Mouse (Mus musculus) left cerebral cortex, postnatal 36 days (tissue): Measurements from ENCODE around the gene Nfia. TPM values are rescaled to one million over a fixed set of nuclear protein-coding genes. Genes with fewer than 3 reads are reported as not detected.

ENCODE experiments used
- DNase-seq, 2 experiments: peaks; one replicate each; pipeline ENCODE4 v3.0.0; 2021 to 2022; ENCODE audit warnings: low spot score in 2 of 2, mixed read lengths in 1 of 2
- intact Hi-C: fragments of 180-260 bp; cut with DNase I; formaldehyde crosslinking; loops from one replicate; pipeline ENCODE4 v1.15.1; 2025
- total RNA-seq, 2 experiments: library from RNA; stranded (reverse); gene quantifications; 2 replicates each; pipeline ENCODE4 v1.2.3; 2021

Nfia gene
- total RNA-seq, 2 experiments from 2014 or later = 62.9 to 75.3 TPM

DNA sequence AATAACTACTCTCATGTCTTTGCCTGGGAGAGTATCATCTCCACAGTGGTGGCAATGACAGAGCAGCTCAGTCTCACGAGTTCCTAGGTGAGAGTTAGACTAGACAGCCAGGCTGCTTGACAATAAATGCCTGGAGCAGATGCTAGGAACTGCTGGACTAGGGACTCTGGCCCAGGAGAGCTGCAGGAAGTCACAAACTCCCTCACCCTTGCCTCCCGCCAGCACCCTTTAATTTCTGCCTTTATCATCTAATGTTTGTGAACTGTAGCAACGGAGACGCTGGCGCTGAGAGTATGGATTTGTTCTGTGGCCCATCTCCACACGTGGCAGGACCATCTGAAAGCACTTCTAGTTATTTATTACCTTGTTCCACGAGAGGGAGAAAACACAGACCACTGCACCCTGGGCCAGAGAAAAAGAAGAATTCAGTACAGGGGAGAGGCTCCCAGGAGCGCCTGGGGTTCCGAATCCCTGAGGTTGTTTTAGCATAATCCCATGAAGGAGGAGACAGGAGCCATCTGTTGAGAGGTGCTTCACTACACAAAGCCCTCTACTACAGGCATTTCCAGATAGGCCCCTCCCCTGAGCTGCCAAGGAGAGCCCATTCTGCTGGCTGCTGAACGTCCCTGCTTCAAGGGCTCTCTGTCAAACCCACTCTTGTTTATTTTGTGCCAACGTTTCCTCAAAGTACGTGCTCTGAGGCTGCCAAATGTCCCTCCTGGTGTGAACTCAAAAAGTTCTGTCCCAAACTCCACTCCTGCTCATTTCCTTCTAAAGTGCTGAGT lies 231.0 kb downstream of the Nfia start:
- no peak for DNase-seq

DNA sequence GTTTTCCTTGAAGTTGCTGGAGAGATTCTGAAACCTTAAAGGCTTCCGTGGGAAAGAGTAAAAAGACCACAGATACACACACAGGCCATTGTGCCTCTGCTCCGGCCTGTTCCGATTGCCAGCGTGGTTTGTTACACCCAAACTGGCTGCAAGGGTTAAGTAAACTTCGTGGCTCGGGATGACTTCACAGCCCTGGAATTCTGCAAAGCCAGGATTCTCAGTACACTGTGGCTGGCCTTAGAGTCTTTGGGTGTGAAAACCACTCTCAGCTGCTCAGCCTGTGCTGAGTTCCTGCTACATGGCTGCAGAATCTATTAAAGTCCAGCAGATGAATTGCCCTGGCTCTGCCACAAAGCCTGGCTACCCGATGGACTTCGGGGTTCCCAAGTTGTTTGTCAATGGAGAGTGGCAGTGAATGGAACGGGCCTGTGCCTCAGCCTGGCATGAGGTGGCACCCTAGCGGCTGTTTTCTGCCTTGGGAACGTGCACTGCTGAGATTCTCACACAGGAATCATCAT lies 231.6 kb downstream of the Nfia start:
- DNase-seq = peak; percentile 30 to 42
- intact Hi-C loops = loop anchor here (5.0 kb wide), 1 partner anchor 252 kb away; no protein-coding TSS in a partner anchor

More for the DNA sequence above, 231.0 kb downstream of the Nfia start:
- intact Hi-C loops = loop anchor here (5.0 kb wide), 1 partner anchor 251 kb away; no protein-coding TSS in a partner anchor

GRCm38 (mm10) chr4:98004986-98005385 lies 232.5 kb downstream of the Nfia start:
- no peak for DNase-seq
- intact Hi-C loops = loop anchor here (5.0 kb wide), 1 partner anchor 253 kb away; no protein-coding TSS in a partner anchor

DNA sequence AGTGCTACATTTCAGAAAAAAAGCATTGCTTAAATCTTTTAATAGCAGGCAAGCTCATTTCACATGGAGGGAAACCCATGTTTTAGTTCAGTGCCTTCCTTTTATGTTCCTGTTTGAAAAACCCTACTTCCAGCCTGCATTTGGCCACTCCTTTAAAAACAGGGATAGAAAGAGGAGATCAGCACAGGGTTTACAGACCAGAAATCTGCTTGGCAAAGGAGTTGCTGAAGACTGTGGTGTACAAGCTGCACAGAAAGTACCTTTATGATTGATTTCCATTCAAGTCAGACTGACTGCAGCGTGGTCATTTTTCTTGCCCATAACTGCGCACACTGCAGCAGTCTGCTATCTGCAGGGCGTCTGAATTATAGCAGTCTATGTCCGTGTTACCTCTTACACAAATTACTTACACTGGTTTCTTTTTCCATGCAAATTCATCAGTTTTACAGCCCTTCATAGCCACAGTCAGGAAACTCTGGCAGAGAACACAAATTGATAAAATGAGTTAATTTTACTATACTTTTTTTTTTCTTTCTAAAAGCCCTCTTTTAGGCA lies 236.4 kb downstream of the Nfia start:
- intact Hi-C loops = no loop called here
- no peak for DNase-seq

- intact Hi-C loops = no loop called here
- DNase-seq = no peak
These were observed 237.4 kb downstream of the Nfia start for GRCm38 (mm10) chr4:98009966-98010365.

DNA sequence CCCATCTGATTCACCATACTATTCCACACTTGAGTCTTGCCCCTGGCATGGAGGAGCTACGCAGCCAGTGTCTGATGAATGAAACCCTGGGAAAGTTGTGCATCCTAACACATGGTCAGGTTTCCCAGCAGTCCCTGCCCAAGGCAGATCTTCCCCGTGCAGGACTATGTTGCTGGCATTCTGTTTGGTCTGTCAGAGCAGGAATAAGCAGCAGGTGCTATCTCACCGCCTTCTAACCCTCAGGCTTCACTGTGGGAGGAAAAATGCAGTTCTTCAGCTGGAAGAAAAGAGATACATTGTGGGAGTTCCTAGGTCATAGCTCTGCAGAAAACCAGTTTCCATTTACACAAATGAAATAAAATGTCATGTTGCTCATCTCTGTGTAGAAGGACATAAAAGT lies 247.3 kb downstream of the Nfia start:
- intact Hi-C loops = no loop called here
- no peak for DNase-seq

- intact Hi-C loops = no loop called here
- no peak for DNase-seq
These were observed 248.3 kb downstream of the Nfia start for GRCm38 (mm10) chr4:98020836-98021235.

DNA sequence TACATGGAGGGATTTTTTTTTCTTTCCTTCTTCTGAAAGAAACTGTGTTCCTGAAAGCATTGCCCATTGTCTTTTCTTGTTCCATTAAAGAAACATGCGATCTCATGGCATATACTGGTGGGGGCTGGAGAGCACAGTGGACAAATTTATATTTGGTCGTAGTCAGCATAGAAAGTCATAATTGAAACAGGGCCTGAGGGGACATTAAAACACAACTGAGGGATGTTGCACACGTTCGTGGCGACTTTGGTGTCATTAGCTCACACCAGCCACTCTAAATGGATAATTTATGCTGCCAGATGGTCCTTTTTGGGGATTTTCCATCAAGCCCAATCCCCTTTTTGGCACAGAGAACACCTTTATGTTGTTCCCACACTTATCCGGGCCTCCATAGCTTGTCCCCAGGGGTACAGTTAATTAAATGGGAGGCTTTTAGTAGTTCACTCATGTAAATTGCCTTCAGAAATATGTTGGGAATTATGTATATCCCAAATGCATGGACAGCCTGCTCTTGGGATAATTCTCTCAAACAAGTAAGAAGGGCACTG lies 250.8 kb downstream of the Nfia start:
- intact Hi-C loops = no loop called here
- no peak for DNase-seq

DNA sequence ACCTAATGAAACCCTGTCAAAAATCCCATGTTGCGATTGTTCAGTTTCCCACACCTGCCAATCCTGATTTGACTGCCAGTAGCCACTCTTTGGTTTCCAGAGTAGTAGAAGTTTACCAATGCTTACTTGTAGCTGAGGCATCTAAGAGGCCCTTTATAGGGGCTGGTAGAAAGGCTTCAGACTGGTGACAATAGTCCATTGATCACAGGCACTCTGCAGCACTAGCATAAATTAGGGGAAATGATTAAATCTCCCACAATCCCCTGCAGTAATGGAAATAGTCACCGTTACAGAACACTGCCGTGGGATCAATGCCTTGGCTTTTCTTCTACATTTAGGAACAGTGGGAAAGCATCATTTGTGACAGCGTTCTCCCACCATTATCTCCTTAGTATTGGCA lies 254.9 kb downstream of the Nfia start:
- intact Hi-C loops = no loop called here
- DNase-seq = no peak

- intact Hi-C loops = no loop called here
- DNase-seq = peak in 1 of 2 experiments; percentile 11
These were observed 259.3 kb downstream of the Nfia start for GRCm38 (mm10) chr4:98031871-98032270.

- no peak for DNase-seq
- intact Hi-C loops = no loop called here
These were observed 259.8 kb downstream of the Nfia start for GRCm38 (mm10) chr4:98032332-98032731.

GRCm38 (mm10) chr4:98039095-98039494 lies 266.6 kb downstream of the Nfia start:
- no peak for DNase-seq
- intact Hi-C loops = no loop called here

GRCm38 (mm10) chr4:98040179-98040578 lies 267.6 kb downstream of the Nfia start:
- DNase-seq = no peak
- intact Hi-C loops = no loop called here

- no peak for DNase-seq
- intact Hi-C loops = no loop called here
These were observed 272.1 kb downstream of the Nfia start for GRCm38 (mm10) chr4:98044611-98045010.

GRCm38 (mm10) chr4:98047369-98047768 lies 274.8 kb downstream of the Nfia start:
- intact Hi-C loops = no loop called here
- no peak for DNase-seq

DNA sequence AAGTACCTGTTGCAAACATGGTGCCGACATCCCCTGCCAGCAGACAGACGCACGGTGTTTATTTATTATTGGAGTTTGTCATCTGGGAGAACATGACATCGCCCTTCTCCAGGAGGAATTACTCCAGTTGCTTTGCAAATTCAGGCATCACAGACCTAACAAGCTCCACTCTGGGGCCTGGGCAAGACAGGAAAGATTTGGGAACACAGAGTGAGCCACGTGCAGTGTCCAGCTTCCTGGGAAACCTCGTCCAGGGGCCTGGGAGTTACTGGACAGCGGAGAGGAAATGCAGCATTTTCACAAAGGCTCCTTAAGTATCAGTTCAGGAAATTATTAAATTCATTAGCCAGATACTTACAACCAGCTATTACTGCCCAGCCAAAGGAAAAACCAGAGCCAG lies 277.1 kb downstream of the Nfia start:
- no peak for DNase-seq
- intact Hi-C loops = no loop called here

- intact Hi-C loops = no loop called here
- no peak for DNase-seq
These were observed 277.6 kb downstream of the Nfia start for GRCm38 (mm10) chr4:98050003-98050620.

GRCm38 (mm10) chr4:98050781-98051180 lies 278.2 kb downstream of the Nfia start:
- DNase-seq = no peak
- intact Hi-C loops = no loop called here

DNA sequence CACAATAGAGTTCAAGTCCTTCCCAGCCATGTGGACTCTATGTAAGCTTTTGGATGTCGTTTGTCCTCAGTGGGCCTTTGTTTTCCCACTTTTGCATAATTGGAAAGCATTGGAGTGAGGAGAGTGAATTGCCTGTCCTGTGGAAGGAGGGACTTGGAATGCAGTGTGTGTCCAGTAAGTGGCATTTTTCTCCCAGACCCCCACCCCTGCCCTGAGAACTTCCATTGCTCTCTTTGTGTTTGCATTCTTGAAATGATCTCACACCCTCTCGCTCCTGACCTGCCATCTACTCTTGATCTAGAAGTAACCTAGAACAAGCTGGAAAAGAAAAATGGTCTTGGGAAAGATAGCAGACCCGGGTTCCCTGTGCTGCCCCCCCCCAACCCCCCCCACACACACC lies 278.8 kb downstream of the Nfia start:
- intact Hi-C loops = no loop called here
- DNase-seq = no peak

GRCm38 (mm10) chr4:98055036-98055435 lies 282.5 kb downstream of the Nfia start:
- no peak for DNase-seq
- intact Hi-C loops = no loop called here
